Mouse (Mus musculus) erythroblast, embryonic 14.5 days (primary cell): Measurements from ENCODE around the gene Gm5286. TPM values are rescaled to one million over a fixed set of nuclear protein-coding genes. Genes with fewer than 3 reads are reported as not detected.
"Not testable (repeated sequence)": the region's sequence is repeated elsewhere in the genome, so short reads cannot be mapped to it uniquely, and the experiment has no call there.

Source experiments
- H3K27me3 ChIP-seq: 2 replicates; pipeline ENCODE4 v1.6.1; 2012; ENCODE audit warnings: inconsistent platforms; ENCODE audit not compliant: control insufficient read depth
- H3K36me3 ChIP-seq: 2 replicates; pipeline ENCODE4 v1.6.1; 2012; ENCODE audit warnings: mild to moderate bottlenecking, inconsistent platforms; ENCODE audit not compliant: control insufficient read depth
- H3K4me1 ChIP-seq: 2 replicates; pipeline ENCODE4 v1.6.1; 2012; ENCODE audit warnings: inconsistent platforms; ENCODE audit not compliant: control insufficient read depth
- H3K4me3 ChIP-seq: replicated peaks from 2 replicates; pipeline ENCODE3; 2012; ENCODE audit warnings: moderate library complexity, mild to moderate bottlenecking, inconsistent platforms
- H3K9me3 ChIP-seq: 2 replicates; pipeline ENCODE4 v1.6.1; 2012; ENCODE audit warnings: low read length, inconsistent platforms, mixed read lengths; ENCODE audit not compliant: control insufficient read depth
- polyA plus RNA-seq: library from polyadenylated mRNA; stranded (reverse); fragments of >175 nt; gene quantifications from 2 replicates; pipeline ENCODE4 v1.2.3, GENCODE M21; 2012

Gene Gm5286
- polyA plus RNA-seq: not detected in 2 replicates

DNA sequence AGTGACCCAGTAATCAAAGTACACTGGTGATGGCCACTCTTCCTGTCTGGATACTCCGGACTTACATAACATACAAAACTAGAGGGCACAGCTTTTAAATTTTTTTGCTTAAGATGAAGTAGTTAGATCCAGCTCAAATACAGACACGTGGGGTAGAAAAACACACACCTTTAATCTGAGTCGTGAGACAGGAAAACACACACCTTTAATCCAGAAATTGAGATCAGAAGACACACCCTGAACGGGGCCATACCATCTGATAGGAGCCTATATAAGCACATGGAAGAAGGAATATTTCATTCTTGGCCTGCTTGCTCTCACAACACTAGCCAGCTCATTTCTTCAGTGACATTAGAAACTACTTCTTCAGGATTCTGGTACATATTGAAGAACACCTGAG, at the start of gene Gm5286:
Gene Gm5286, plus strand, starts transcription at position 301 of the 400 bp plus-strand sequence.
- not testable (repeated sequence) for H3K36me3 ChIP-seq, H3K9me3 ChIP-seq, H3K4me3 ChIP-seq, H3K4me1 ChIP-seq, H3K27me3 ChIP-seq

DNA sequence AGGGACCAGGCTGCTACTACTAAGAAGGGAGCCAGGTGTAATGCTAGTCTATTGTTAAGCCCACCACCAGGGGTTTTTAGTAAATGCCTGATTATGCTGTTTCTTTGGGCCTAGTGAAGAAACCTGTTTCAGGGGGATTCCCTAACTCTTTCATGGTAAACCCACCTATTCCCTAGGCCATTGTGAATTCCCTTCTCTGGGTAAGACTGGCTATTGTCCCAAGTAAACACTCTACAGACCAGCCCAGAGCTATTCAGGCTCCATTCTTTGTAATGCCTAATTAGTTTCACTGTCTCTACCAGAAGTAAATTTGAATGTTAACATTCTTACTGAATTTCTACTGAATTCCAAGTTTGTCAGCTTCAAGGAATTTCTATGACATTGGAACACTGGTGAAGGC, 29.2 kb upstream of the Gm5286 start:
- not testable (repeated sequence) for H3K4me3 ChIP-seq, H3K9me3 ChIP-seq, H3K36me3 ChIP-seq, H3K4me1 ChIP-seq, H3K27me3 ChIP-seq

DNA sequence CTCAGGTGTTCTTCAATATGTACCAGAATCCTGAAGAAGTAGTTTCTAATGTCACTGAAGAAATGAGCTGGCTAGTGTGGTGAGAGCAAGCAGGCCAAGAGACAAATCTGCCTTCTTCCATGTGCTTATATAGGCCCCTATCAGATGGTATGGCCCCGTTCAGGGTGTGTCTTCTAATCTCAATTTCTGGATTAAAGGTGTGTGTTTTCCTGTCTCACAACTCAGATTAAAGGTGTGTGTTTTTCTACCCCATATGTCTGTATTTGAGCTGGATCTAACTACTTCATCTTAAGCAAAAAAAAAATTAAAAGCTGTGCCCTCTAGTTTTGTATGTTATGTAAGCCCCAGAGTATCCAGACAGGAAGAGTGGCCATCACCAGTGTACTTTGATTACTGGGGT, 18.4 kb upstream of the Gm5286 start, which contains the start of gene Gm10696:
Gene Gm10696, minus strand, starts transcription at position 101 of the 400 bp plus-strand sequence.
- not testable (repeated sequence) for H3K4me3 ChIP-seq, H3K27me3 ChIP-seq, H3K9me3 ChIP-seq, H3K36me3 ChIP-seq, H3K4me1 ChIP-seq

Other genes starting within 250 kb of the Gm5286 start
- not detected in 2 replicates for gene Tdpoz5, start 235.4 kb upstream of the Gm5286 start, polyA plus RNA-seq
- gene Gm9125, start 141.8 kb upstream of the Gm5286 start, polyA plus RNA-seq: not detected in 2 replicates
- not detected in 2 replicates for gene Gm10697, start 124.1 kb upstream of the Gm5286 start, polyA plus RNA-seq
- gene Gm10696, start 18.5 kb upstream of the Gm5286 start, polyA plus RNA-seq: not detected in 2 replicates
- gene Gm4778, start 67.3 kb downstream of the Gm5286 start, polyA plus RNA-seq: not detected in 2 replicates
- not detected in 2 replicates for gene Them4, start 113.4 kb downstream of the Gm5286 start, polyA plus RNA-seq
- gene Them5, start 145.4 kb downstream of the Gm5286 start, polyA plus RNA-seq: not detected in 2 replicates
- gene C2cd4d, start 165.7 kb downstream of the Gm5286 start, polyA plus RNA-seq: not detected in 2 replicates
- not detected in 2 replicates for gene Rorc, start 176.1 kb downstream of the Gm5286 start, polyA plus RNA-seq
- not detected in 2 replicates for gene Lingo4, start 201.8 kb downstream of the Gm5286 start, polyA plus RNA-seq
- 0.01 and 0.07 TPM in 2 replicates for gene Tdrkh, start 216.6 kb downstream of the Gm5286 start, polyA plus RNA-seq
- 3.8 and 4.7 TPM in 2 replicates for gene Mrpl9, start 246.6 kb downstream of the Gm5286 start, polyA plus RNA-seq
- gene Oaz3, start 247.2 kb downstream of the Gm5286 start, polyA plus RNA-seq: not detected in 2 replicates